Mouse (Mus musculus) embryonic facial prominence, embryonic 12.5 days (tissue): ENCODE results near the gene Slit3. TPM values are rescaled to one million over a fixed set of nuclear protein-coding genes. Genes with fewer than 3 reads are reported as not detected.

Experiments
- ATAC-seq: fragments of 200-750 bp; cut with Nextera tagmentation; 2 replicates; pipeline ENCODE4 v1.8.0; 2017; ENCODE audit not compliant: insufficient number of reproducible peaks, insufficient read depth, low FRiP score, low TSS enrichment
- H3K27ac ChIP-seq: fragments of 300-500 bp; sonication (generic); 2 replicates; pipeline ENCODE4 v1.5.1; 2016; ENCODE audit warnings: mild to moderate bottlenecking
- H3K27me3 ChIP-seq: fragments of 300-500 bp; sonication (generic); 2 replicates; pipeline ENCODE4 v1.6.1; 2016; ENCODE audit warnings: mild to moderate bottlenecking, moderate library complexity
- H3K36me3 ChIP-seq: fragments of 300-500 bp; sonication (generic); 2 replicates; pipeline ENCODE4 v1.6.1; 2016; ENCODE audit warnings: mild to moderate bottlenecking
- H3K4me1 ChIP-seq: fragments of 300-500 bp; sonication (generic); 2 replicates; pipeline ENCODE4 v1.6.1; 2016
- H3K4me2 ChIP-seq: fragments of 300-500 bp; sonication (generic); replicated peaks from 2 replicates; pipeline ENCODE4 v1.6.1; 2016; ENCODE audit warnings: mild to moderate bottlenecking, moderate library complexity
- H3K4me3 ChIP-seq: fragments of 300-500 bp; sonication (generic); 2 replicates; pipeline ENCODE4 v1.5.1; 2016; ENCODE audit warnings: mild to moderate bottlenecking
- H3K9ac ChIP-seq: fragments of 300-500 bp; sonication (generic); 2 replicates; pipeline ENCODE4 v1.6.1; 2016; ENCODE audit warnings: mild to moderate bottlenecking, moderate library complexity
- H3K9me3 ChIP-seq: fragments of 300-500 bp; sonication (generic); 2 replicates; pipeline ENCODE4 v1.6.1; 2016; ENCODE audit warnings: mild to moderate bottlenecking, moderate library complexity
- WGBS: fragments of 180-500 bp; shearing (Covaris S2); methylation state at CpG from one replicate; pipeline ENCODE4 v1.1.7; 2016; 5-methylcytosine and 5-hydroxymethylcytosine counted together
- polyA plus RNA-seq: library from polyadenylated mRNA; unstranded; fragments of >200 nt; fragmentation: Nextera tagmentation; extraction: Ambion mirVana; gene quantifications from 2 replicates; pipeline ENCODE4 v1.2.1, GENCODE M21; 2016

The Slit3 gene
- polyA plus RNA-seq, 1 experiment from 2014 or later = 33.5 TPM

- no peak overlapping the region for H3K27ac ChIP-seq
- ATAC-seq = peak; percentile 70
- 62% methylated on average over 7 of the region's 7 CpGs for WGBS
- H3K27me3 ChIP-seq = no peaks in the 10 kb centered on the region
- H3K36me3 ChIP-seq = no peaks in the 10 kb centered on the region
- no peaks in the 10 kb centered on the region for H3K9me3 ChIP-seq
- H3K4me2 ChIP-seq = no peak overlapping the region
- H3K4me1 ChIP-seq = peaks cover 6% of the 10 kb centered on the region
- H3K9ac ChIP-seq = no peak overlapping the region
- H3K4me3 ChIP-seq = no peak overlapping the region
Measured at GRCm38 (mm10) chr11:35317775-35318432, 196.9 kb downstream of the Slit3 start.

GRCm38 (mm10) chr11:35318433-35319020 is 197.5 kb downstream of the Slit3 start:
- Histone ChIP-seq H3K27ac (no peak overlapping the region), H3K9ac (no peak overlapping the region), H3K4me3 (no peak overlapping the region), H3K9me3 (no peaks in the 10 kb centered on the region), H3K4me1 (peaks cover 6% of the 10 kb centered on the region), H3K36me3 (no peaks in the 10 kb centered on the region), H3K4me2 (no peak overlapping the region), H3K27me3 (no peaks in the 10 kb centered on the region)
- WGBS = 73% methylated on average over 12 of the region's 12 CpGs
- no peak for ATAC-seq

- Histone ChIP-seq H3K4me2 (no peak overlapping the region), H3K4me3 (no peak overlapping the region), H3K27ac (no peak overlapping the region), H3K36me3 (no peaks in the 10 kb centered on the region), H3K4me1 (peaks cover 17% of the 10 kb centered on the region), H3K9me3 (no peaks in the 10 kb centered on the region), H3K9ac (no peak overlapping the region), H3K27me3 (no peaks in the 10 kb centered on the region)
- no peak for ATAC-seq
- 90% methylated on average over 2 of the region's 3 CpGs for WGBS
Measured at GRCm38 (mm10) chr11:35320518-35320917, 199.5 kb downstream of the Slit3 start.

- H3K36me3 ChIP-seq = no peaks in the 10 kb centered on the region
- H3K27ac ChIP-seq = no peak overlapping the region
- no peak overlapping the region for H3K9ac ChIP-seq
- H3K4me1 ChIP-seq = peaks cover 31% of the 10 kb centered on the region
- no peak overlapping the region for H3K4me3 ChIP-seq
- 41% methylated on average over 5 of the region's 5 CpGs for WGBS
- H3K9me3 ChIP-seq = no peaks in the 10 kb centered on the region
- H3K27me3 ChIP-seq = no peaks in the 10 kb centered on the region
- no peak for ATAC-seq
- no peak overlapping the region for H3K4me2 ChIP-seq
Measured at GRCm38 (mm10) chr11:35324397-35324796, 203.4 kb downstream of the Slit3 start.

GRCm38 (mm10) chr11:35325131-35325995 is 204.3 kb downstream of the Slit3 start:
- no peak for ATAC-seq
- H3K4me1 ChIP-seq = peaks cover 36% of the 10 kb centered on the region

GRCm38 (mm10) chr11:35326346-35326745 is 205.3 kb downstream of the Slit3 start:
- H3K9me3 ChIP-seq = no peaks in the 10 kb centered on the region
- H3K4me1 ChIP-seq = peaks cover 36% of the 10 kb centered on the region
- H3K9ac ChIP-seq = no peak overlapping the region
- no peak for ATAC-seq
- 24% methylated on average over 3 of the region's 3 CpGs for WGBS
- H3K4me2 ChIP-seq = no peak overlapping the region
- no peaks in the 10 kb centered on the region for H3K36me3 ChIP-seq
- no peak overlapping the region for H3K27ac ChIP-seq
- H3K4me3 ChIP-seq = no peak overlapping the region
- H3K27me3 ChIP-seq = no peaks in the 10 kb centered on the region

More at GRCm38 (mm10) chr11:35325131-35325995, 204.3 kb downstream of the Slit3 start:
- no peak overlapping the region for H3K9ac ChIP-seq
- H3K27ac ChIP-seq = no peak overlapping the region
- no peaks in the 10 kb centered on the region for H3K36me3 ChIP-seq
- 29% methylated on average over 10 of the region's 10 CpGs for WGBS
- no peak overlapping the region for H3K4me3 ChIP-seq
- H3K4me2 ChIP-seq = no peak overlapping the region
- no peaks in the 10 kb centered on the region for H3K9me3 ChIP-seq
- no peaks in the 10 kb centered on the region for H3K27me3 ChIP-seq

GRCm38 (mm10) chr11:35327899-35328298 is 206.9 kb downstream of the Slit3 start:
- Histone ChIP-seq H3K36me3 (no peaks in the 10 kb centered on the region), H3K4me1 (peaks cover 36% of the 10 kb centered on the region), H3K4me3 (no peak overlapping the region), H3K9me3 (no peaks in the 10 kb centered on the region), H3K27ac (no peak overlapping the region), H3K27me3 (no peaks in the 10 kb centered on the region), H3K9ac (no peak overlapping the region), H3K4me2 (no peak overlapping the region)
- WGBS = 79% methylated on average over 1 of the region's 1 CpGs
- no peak for ATAC-seq

GRCm38 (mm10) chr11:35331476-35331875 is 210.5 kb downstream of the Slit3 start:
- no peak overlapping the region for H3K4me2 ChIP-seq
- peaks cover 16% of the 10 kb centered on the region for H3K4me1 ChIP-seq
- H3K36me3 ChIP-seq = no peaks in the 10 kb centered on the region
- WGBS = 72% methylated on average over 3 of the region's 3 CpGs
- H3K27ac ChIP-seq = no peak overlapping the region
- H3K27me3 ChIP-seq = no peaks in the 10 kb centered on the region
- no peaks in the 10 kb centered on the region for H3K9me3 ChIP-seq
- ATAC-seq = no peak
- no peak overlapping the region for H3K4me3 ChIP-seq
- no peak overlapping the region for H3K9ac ChIP-seq

GRCm38 (mm10) chr11:35336558-35336957 is 215.5 kb downstream of the Slit3 start:
- Histone ChIP-seq H3K27ac (no peak overlapping the region), H3K36me3 (no peaks in the 10 kb centered on the region), H3K27me3 (no peaks in the 10 kb centered on the region), H3K4me3 (no peak overlapping the region), H3K9me3 (no peaks in the 10 kb centered on the region), H3K4me2 (no peak overlapping the region), H3K9ac (no peak overlapping the region), H3K4me1 (no peaks in the 10 kb centered on the region)
- 86% methylated on average over 8 of the region's 8 CpGs for WGBS
- no peak for ATAC-seq

GRCm38 (mm10) chr11:35337493-35337892 is 216.5 kb downstream of the Slit3 start:
- no peaks in the 10 kb centered on the region for H3K9me3 ChIP-seq
- H3K27me3 ChIP-seq = no peaks in the 10 kb centered on the region
- no peak overlapping the region for H3K9ac ChIP-seq
- no peak overlapping the region for H3K27ac ChIP-seq
- no peaks in the 10 kb centered on the region for H3K36me3 ChIP-seq
- no peaks in the 10 kb centered on the region for H3K4me1 ChIP-seq
- no peak overlapping the region for H3K4me2 ChIP-seq
- 87% methylated on average over 8 of the region's 8 CpGs for WGBS
- H3K4me3 ChIP-seq = no peak overlapping the region
- no peak for ATAC-seq

- WGBS = 73% methylated on average over 19 of the region's 19 CpGs
- ATAC-seq = no peak
- H3K36me3 ChIP-seq = no peaks in the 10 kb centered on the region
- H3K4me3 ChIP-seq = no peak overlapping the region
- no peak overlapping the region for H3K27ac ChIP-seq
- H3K4me2 ChIP-seq = no peak overlapping the region
- no peak overlapping the region for H3K9ac ChIP-seq
- no peaks in the 10 kb centered on the region for H3K27me3 ChIP-seq
- H3K9me3 ChIP-seq = no peaks in the 10 kb centered on the region
- no peaks in the 10 kb centered on the region for H3K4me1 ChIP-seq
Measured at GRCm38 (mm10) chr11:35337927-35338819, 217.1 kb downstream of the Slit3 start.
